Mouse (Mus musculus): ENCODE data around the gene Pdk1.

GRCm38 (mm10) chr2:71865022-71865421, 8.0 kb upstream of the Pdk1 start:
- TF ChIP-seq CTCF (conservative IDR thresholded peaks at IDR 0.05; ENCODE audit: low read length) (no peak), POU5F1 (IDR thresholded peaks at IDR 0.05; ENCODE audit: borderline replicate concordance, low read length) (no peak)

Data from E14TG2a.4 (cell line).